Mouse (Mus musculus): Measurements from ENCODE around the gene Cerkl. TPM values are rescaled to one million over a fixed set of nuclear protein-coding genes. Genes with fewer than 3 reads are reported as not detected.
A peak's percentile ranks its signal among the peaks of the same experiment; 100 is the strongest.

The Cerkl gene
- polyA plus RNA-seq, 1 experiment: not detected

GRCm38 (mm10) chr2:79459061-79460045 is 2.8 kb upstream of the Cerkl start:
- Histone ChIP-seq H3K4me3 (ENCODE audit: insufficient read depth, low read depth, low read length) (no peak overlapping the region), H3K27ac (ENCODE audit: insufficient read depth, low read depth, low read length) (no peak overlapping the region), H3K4me1 (ENCODE audit: control insufficient read depth, insufficient read depth, low read length) (peaks cover 13% of the 10 kb centered on the region)
- WGBS: 5% methylated on average over 44 of the region's 44 CpGs
- no peak for TF ChIP-seq POLR2A (IDR thresholded peaks at IDR 0.05; ENCODE audit: insufficient read depth, low read depth, low read length)
- TF ChIP-seq CTCF (IDR thresholded peaks at IDR 0.05; ENCODE audit: insufficient read depth, low read depth, low read length): no peak

DNA sequence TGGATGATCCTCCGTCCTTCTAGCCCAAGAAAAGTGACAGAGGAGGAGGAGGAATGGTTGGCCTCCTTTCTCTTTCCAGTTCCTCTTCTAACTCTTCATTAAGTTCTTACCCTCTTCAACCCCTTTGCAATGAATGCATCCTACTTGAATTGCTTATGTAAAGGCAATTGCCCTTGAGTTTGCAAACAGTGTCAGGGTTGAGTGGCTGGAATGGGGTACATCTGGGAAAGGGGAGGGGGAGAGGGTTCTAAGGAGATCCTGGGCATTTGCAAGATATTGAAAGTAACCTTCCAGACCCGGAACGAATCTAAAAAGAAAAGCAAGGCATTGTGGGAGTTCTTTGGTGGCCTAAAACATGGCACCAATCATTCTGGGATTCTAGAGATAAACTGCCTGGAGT is 1.3 kb upstream of the Cerkl start:
- TF ChIP-seq CTCF (IDR thresholded peaks at IDR 0.05; ENCODE audit: insufficient read depth, low read depth, low read length): no peak
- no peak for TF ChIP-seq POLR2A (IDR thresholded peaks at IDR 0.05; ENCODE audit: insufficient read depth, low read depth, low read length)
- H3K27ac ChIP-seq (ENCODE audit: insufficient read depth, low read depth, low read length): no peak overlapping the region
- H3K4me3 ChIP-seq (ENCODE audit: insufficient read depth, low read depth, low read length): no peak overlapping the region
- WGBS: 26% methylated on average over 3 of the region's 3 CpGs
- H3K4me1 ChIP-seq (ENCODE audit: control insufficient read depth, insufficient read depth, low read length): peaks cover 19% of the 10 kb centered on the region

DNA sequence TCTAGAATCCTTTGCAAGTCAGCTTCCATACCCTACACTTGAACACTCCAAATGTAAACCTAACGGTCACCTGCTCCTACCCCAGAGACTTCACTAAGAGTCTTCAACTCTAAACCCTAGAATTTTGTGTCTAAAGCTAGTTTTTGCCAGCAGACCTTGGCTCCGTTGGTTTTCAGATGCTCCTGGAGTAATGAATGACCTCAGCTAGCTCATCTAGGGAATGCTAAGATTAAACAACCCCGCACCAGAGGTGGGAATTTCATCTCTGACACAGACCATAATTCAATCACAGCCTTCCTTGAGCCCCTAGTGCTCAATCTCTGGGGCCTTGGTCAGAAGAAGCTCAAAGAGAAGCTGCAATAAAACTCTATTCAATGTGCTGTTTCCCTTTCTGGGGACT is 849 bp upstream of the Cerkl start:
- no peak overlapping the region for H3K4me3 ChIP-seq (ENCODE audit: insufficient read depth, low read depth, low read length)
- no peak for TF ChIP-seq CTCF (IDR thresholded peaks at IDR 0.05; ENCODE audit: insufficient read depth, low read depth, low read length)
- 70% methylated on average over 3 of the region's 3 CpGs for WGBS
- H3K4me1 ChIP-seq (ENCODE audit: control insufficient read depth, insufficient read depth, low read length): peaks cover 19% of the 10 kb centered on the region
- H3K27ac ChIP-seq (ENCODE audit: insufficient read depth, low read depth, low read length): no peak overlapping the region

DNA sequence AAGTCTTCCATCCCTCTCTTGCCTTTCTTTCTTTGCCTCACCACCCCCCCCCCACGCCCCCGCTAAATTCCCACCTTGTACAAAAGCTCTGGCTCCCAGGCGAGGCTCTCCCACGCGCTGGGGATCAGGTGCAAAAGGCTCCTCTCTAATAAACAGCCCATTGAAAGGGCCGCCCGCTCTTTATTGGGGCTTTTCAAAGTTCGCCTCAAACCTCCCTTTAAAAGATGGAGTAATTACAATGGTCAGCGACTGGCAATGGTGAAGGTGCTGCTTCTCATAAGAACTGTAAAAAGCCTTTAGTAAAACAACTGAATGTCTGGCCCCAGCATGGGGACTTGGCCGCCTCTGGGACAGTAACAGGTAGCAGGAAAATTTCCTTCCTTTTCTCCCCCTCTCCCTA is 939 bp downstream of the Cerkl start:
- H3K4me3 ChIP-seq (ENCODE audit: insufficient read depth, low read depth, low read length): no peak overlapping the region
- peaks cover 19% of the 10 kb centered on the region for H3K4me1 ChIP-seq (ENCODE audit: control insufficient read depth, insufficient read depth, low read length)
- no peak overlapping the region for H3K27ac ChIP-seq (ENCODE audit: insufficient read depth, low read depth, low read length)
- no peak for TF ChIP-seq CTCF (IDR thresholded peaks at IDR 0.05; ENCODE audit: insufficient read depth, low read depth, low read length)
- TF ChIP-seq POLR2A (IDR thresholded peaks at IDR 0.05; ENCODE audit: insufficient read depth, low read depth, low read length): no peak
- 3% methylated on average over 10 of the region's 10 CpGs for WGBS

DNA sequence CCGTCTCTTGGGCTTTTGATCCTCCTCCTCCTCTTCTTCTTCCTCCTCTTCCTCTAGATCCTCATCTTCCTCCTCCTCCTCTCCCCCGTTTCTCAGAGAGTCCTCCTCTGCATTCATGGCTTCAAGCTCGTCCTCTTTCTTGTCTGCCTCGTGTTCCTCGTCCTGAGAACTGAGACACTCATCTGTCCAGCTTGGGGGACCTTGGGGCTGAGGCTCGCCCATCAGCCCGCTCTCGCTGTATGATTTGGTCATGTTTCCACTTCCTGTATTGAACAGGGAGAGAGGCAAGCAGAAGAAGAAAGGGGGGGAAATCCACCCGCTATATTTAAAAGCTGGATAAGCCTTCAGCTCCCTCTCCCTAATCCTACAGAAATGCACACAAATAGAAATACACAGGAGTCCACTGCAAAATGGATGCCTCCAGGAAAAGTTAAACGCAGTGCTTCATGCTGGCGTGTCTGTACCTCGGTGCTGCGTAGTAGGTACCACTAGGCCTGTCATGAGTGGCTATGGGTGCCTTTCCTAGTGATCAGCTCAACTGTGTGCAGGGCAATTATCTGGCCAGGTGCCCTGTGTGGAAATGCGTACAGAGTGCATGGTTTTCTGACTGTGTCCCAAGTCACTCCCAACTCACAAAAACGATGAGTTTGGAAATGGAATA is 1.7 kb downstream of the Cerkl start:
- TF ChIP-seq CTCF (IDR thresholded peaks at IDR 0.05; ENCODE audit: insufficient read depth, low read depth, low read length): no peak
- TF ChIP-seq POLR2A (IDR thresholded peaks at IDR 0.05; ENCODE audit: insufficient read depth, low read depth, low read length): no peak
- Histone ChIP-seq H3K27ac (ENCODE audit: insufficient read depth, low read depth, low read length) (no peak overlapping the region), H3K4me3 (ENCODE audit: insufficient read depth, low read depth, low read length) (peak overlapping the region; percentile 30; the same call in 1 of the 2 replicates), H3K4me1 (ENCODE audit: control insufficient read depth, insufficient read depth, low read length) (peaks cover 19% of the 10 kb centered on the region)
- 7% methylated on average over 15 of the region's 15 CpGs for WGBS

- H3K4me3 ChIP-seq (ENCODE audit: insufficient read depth, low read depth, low read length): peak overlapping the region; percentile 30
- no peak for TF ChIP-seq POLR2A (IDR thresholded peaks at IDR 0.05; ENCODE audit: insufficient read depth, low read depth, low read length)
- TF ChIP-seq CTCF (IDR thresholded peaks at IDR 0.05; ENCODE audit: insufficient read depth, low read depth, low read length): no peak
- H3K4me1 ChIP-seq (ENCODE audit: control insufficient read depth, insufficient read depth, low read length): peaks cover 14% of the 10 kb centered on the region
- WGBS: 4% methylated on average over 55 of the region's 55 CpGs
- no peak overlapping the region for H3K27ac ChIP-seq (ENCODE audit: insufficient read depth, low read depth, low read length)
Observed at GRCm38 (mm10) chr2:79453901-79454781, 2.4 kb downstream of the Cerkl start.

DNA sequence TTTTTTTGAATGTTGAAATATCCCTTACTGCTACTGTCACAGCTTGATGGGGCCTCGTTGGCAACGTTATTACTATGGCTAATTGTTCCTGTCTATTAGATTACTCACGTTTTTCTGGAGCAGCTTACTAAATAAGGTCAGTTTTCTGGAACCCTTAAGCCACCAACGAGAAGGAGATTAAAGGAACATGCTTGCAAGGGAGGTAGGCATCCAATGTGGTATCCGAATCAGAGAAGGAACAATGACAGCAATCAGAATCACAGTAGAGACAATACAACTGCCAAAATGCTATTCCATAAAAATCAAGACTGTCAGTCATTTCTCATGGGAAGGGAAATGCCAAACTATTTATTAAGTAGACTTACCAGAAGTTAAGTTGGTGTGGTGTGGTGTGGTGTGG is 5.1 kb downstream of the Cerkl start:
- 32% methylated on average over 5 of the region's 5 CpGs for WGBS
- no peak overlapping the region for H3K4me3 ChIP-seq (ENCODE audit: insufficient read depth, low read depth, low read length)
- peaks cover 9% of the 10 kb centered on the region for H3K4me1 ChIP-seq (ENCODE audit: control insufficient read depth, insufficient read depth, low read length)
- TF ChIP-seq POLR2A (IDR thresholded peaks at IDR 0.05; ENCODE audit: insufficient read depth, low read depth, low read length): no peak
- no peak for TF ChIP-seq CTCF (IDR thresholded peaks at IDR 0.05; ENCODE audit: insufficient read depth, low read depth, low read length)
- no peak overlapping the region for H3K27ac ChIP-seq (ENCODE audit: insufficient read depth, low read depth, low read length)

DNA sequence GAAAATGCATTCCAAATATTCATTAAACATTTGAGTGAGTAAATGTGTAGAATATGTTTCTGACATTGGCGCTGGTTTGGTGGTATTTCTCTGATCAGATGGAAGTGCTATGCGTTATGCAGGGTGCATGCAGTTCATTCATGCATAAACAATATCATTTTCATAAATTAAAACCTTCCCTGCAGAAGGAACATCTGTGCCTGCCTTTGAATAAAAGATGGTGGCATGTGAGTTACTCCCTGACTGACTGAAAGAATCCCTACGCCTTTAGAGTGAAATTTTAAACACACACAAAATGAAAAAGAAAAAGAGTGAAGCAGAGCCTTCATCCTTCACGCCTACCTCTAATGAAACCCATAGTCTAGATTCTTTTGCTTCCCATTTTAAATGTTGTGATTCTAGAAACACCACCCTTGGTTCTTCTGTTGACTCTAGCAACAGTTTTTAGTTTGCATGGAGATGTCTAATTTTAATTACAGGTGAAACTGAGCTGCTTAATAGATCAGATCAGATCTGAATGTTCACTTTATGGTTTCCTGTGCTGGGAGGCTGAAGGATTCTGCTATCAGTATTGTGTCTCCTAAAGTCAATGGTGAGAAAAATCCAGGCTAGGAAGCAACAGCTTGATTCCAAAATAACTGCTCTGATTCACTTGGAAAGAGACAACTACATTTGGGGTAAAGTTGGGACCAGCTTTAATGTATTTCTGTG is 5.7 kb downstream of the Cerkl start:
- Histone ChIP-seq H3K27ac (ENCODE audit: insufficient read depth, low read depth, low read length) (no peak overlapping the region), H3K4me1 (ENCODE audit: control insufficient read depth, insufficient read depth, low read length) (peaks cover 8% of the 10 kb centered on the region; the same call in 1 of the 2 replicates), H3K4me3 (ENCODE audit: insufficient read depth, low read depth, low read length) (no peak overlapping the region)
- TF ChIP-seq POLR2A (IDR thresholded peaks at IDR 0.05; ENCODE audit: insufficient read depth, low read depth, low read length) (no peak), CTCF (IDR thresholded peaks at IDR 0.05; ENCODE audit: insufficient read depth, low read depth, low read length) (no peak)
- 65% methylated on average over 4 of the region's 4 CpGs for WGBS

All from olfactory bulb, adult 2 months (tissue).